Mouse (Mus musculus) bone marrow macrophage, adult 2 months (primary cell): Measurements from ENCODE around the gene Pcif1. TPM values are rescaled to one million over a fixed set of nuclear protein-coding genes. Genes with fewer than 3 reads are reported as not detected.
"Not testable (repeated sequence)": the region's sequence is repeated elsewhere in the genome, so short reads cannot be mapped to it uniquely, and the experiment has no call there.

Experiments
- H3K27ac ChIP-seq: 2 replicates; pipeline ENCODE4 v1.5.1; 2012; ENCODE audit warnings: low read depth, low read length; ENCODE audit not compliant: insufficient read depth
- H3K4me1 ChIP-seq: 2 replicates; pipeline ENCODE4 v1.6.1; 2012; ENCODE audit warnings: low read length; ENCODE audit not compliant: control insufficient read depth, insufficient read depth
- H3K4me3 ChIP-seq: 2 replicates; pipeline ENCODE4 v1.5.1; 2012; ENCODE audit warnings: mild to moderate bottlenecking, low read length, moderate library complexity; ENCODE audit not compliant: insufficient read depth
- CTCF ChIP-seq: IDR thresholded peaks from 2 replicates; pipeline ENCODE4 v1.5.1; 2012; ENCODE audit warnings: low read depth, mild to moderate bottlenecking, low read length, moderate library complexity
- POLR2A ChIP-seq: IDR thresholded peaks from 2 replicates; pipeline ENCODE4 v1.6.1; 2012; ENCODE audit warnings: mild to moderate bottlenecking, low read depth, low read length, borderline replicate concordance
- polyA plus RNA-seq: library from polyadenylated mRNA; stranded (reverse); fragments of >200 nt; gene quantifications from 2 replicates; pipeline ENCODE4 v1.2.4, GENCODE M21; 2012; ENCODE audit not compliant: missing spikeins, insufficient read depth, insufficient read length

The Pcif1 gene
- 27.1 and 27.6 TPM in 2 replicates for polyA plus RNA-seq

DNA sequence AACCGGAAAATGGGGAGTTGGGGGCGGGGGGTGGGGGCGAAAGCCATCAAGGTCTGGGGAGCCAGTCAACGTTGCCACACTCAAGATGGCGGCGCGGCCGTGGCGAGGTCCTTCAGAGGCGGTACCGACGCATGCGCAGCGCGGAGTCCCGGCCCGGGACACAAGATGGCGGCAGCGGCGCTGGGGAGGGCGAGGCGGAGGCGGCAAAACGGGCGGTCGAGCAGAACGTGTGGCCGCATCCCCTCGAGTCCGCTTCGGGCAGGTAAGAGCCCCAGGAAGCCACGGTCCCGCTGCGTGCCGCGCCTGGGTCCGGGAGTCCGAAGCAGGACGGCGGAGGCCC lies at the start of gene Pcif1:
Pcif1 (plus strand) TSS at position 77 of the 340 bp plus-strand sequence.
- TF ChIP-seq CTCF (no peak), POLR2A (no peak)
- peaks cover 41% of the 10 kb centered on the region for H3K4me1 ChIP-seq

DNA sequence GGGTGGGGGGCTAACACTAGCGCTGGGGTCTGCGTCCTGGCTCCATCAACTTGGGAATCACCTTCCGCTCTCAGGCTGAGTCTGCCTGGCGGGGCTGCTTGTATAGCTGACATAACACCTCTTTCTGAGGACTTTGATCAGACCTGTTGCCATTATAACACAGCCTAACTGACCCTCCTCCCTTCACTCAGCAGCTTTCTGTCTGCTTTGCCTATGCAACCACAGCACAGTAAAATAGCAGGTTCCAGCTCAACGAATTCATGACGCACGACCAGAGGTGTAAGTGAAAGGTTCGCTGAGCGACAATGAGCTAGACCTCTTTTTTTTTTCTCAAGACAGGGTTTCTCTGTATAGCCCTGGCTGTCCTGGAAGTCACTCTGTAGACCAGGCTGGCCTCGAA lies 48.1 kb upstream of the Pcif1 start:
- H3K4me1 ChIP-seq, result peaks cover 6% of the 10 kb centered on the region
- no peak overlapping the region for H3K27ac ChIP-seq
- TF ChIP-seq POLR2A (no peak), CTCF (no peak)
- no peak overlapping the region for H3K4me3 ChIP-seq

More for the DNA sequence above, at the start of gene Pcif1:
- Histone ChIP-seq H3K27ac (peak within 1 kb of the TSS; percentile 97), H3K4me3 (peak within 1 kb of the TSS; percentile 83)

DNA sequence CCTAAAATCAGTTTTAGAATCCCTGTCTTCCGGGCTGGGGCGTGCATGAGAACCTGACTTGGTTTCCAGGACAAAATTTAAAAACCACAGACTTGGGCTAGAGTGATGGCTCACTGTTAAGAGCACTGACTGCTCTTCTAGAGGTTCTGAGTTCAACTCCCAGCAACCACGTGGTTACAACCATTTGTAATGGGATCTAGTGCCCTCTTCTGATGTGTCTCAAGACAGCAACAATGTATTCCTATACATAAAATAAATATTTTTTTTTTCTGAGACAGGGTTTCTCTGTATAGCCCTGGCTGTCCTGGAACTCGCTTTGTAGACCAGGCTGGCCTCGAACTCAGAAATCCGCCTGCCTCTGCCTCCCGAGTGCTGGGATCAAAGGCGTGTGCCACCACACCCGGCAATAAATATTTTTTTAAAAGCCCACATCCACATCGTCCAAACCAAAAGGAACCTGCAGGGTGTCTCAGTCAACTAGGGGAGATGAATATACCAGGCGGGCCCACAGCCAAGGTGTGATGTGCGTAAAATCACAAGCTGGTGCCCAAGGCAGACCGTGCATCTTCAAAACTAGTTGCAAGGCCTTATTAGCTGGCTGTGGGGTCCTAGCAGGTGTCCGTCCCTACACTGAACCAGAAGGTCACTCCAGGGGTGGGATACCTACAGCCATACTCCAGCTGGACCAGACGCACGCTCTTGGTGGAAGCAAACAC lies 46.9 kb upstream of the Pcif1 start:
- Histone ChIP-seq H3K4me1 (peaks cover 9% of the 10 kb centered on the region), H3K4me3 (peak overlapping the region; percentile 90), H3K27ac (peak overlapping the region; percentile 98)
- TF ChIP-seq POLR2A, result no peak
- no peak for TF ChIP-seq CTCF

DNA sequence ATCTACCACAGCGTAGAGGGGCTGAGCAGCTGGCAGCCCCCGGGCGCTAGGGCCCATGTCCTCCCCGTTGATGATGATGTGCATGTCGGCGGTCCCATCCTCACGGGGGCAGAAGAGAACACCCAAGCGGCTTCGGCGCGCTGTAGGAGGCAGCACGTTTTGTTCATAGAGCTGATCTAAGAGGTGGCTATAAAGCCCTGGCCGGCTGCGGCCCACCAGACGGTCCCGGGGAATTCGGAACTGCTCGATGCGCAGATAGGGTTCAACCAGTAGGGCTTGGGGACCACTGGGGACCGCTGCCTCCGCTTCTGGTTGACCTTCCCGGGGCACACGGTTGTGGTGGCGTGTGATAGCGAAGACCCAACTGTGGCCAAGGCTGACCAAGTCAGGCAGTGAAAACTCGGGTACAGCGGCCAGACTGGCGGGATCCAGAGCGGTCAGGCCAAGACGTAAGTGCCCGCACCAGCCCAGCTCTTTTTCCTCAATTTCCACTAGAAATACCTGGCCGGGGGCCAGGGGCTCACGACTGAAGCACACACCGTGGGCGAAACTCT lies 46.3 kb upstream of the Pcif1 start, which contains the start of gene Ctsa:
Ctsa (plus strand) TSS at position 126 of the 554 bp plus-strand sequence.
- peaks cover 9% of the 10 kb centered on the region for H3K4me1 ChIP-seq
- peak within 1 kb of the TSS; percentile 90 for H3K4me3 ChIP-seq
- H3K27ac ChIP-seq, result peak within 1 kb of the TSS; percentile 98
- no peak for TF ChIP-seq POLR2A
- TF ChIP-seq CTCF, result no peak

DNA sequence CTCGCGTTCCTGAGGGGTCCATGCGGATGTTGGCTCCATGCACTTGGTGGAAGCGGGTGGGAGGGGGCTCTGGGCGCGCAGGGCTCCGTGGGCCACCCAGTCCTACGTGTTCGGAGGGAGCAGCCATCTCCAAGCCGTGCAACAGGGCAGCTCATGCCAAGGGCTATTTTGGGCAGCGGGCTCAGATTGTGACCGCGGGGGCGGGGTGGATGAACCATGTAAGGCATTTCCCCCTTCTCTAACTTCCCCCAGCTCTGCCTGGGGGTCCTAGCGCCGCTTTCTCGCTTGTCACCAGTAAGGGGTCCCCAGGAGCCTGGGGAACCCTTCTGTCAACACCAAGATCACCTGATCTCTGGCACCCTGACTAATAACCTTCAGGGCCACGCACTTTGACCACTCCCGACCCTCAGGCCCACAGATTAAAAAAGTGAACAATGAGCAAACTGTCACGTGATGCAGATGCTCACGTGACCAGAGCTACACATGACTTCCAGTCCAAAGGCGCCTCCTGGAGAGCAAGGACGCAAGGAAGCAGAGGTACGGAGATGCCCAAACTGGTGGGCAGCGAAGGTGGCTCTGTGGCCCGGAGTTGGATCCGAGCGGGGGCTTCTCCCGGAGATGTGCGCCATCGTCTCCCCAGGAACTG lies 45.7 kb upstream of the Pcif1 start, which contains the start of gene Neurl2:
Neurl2 (minus strand) TSS at position 143 of the 646 bp plus-strand sequence.
- H3K4me1 ChIP-seq, result peaks cover 9% of the 10 kb centered on the region
- TF ChIP-seq CTCF, result no peak
- peak; percentile 93 for TF ChIP-seq POLR2A
- H3K4me3 ChIP-seq, result peak within 1 kb of the TSS; percentile 90

DNA sequence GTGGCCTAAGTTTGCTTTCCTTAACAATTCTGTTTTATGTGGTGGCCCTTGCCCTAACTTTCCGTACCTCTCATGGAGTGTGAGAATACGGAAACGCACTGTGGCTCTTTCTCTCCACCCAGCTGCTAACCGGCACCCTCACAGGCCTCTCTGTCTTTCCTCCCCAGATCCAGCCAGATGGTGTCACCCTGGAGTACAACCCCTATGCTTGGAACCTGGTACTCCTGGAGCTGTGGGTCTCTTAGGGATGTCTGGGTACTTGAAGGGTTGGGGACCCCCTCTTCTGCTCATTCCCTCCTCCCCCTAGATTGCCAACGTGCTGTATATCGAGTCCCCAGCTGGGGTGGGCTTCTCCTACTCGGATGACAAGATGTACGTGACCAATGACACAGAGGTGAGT lies 44.6 kb upstream of the Pcif1 start:
- TF ChIP-seq POLR2A, result 0 out of 2 replicates have a peak, but pooled peaks have one; percentile 23
- TF ChIP-seq CTCF, result no peak
- peak overlapping the region; percentile 90 for H3K4me3 ChIP-seq
- peaks cover 9% of the 10 kb centered on the region for H3K4me1 ChIP-seq
- H3K27ac ChIP-seq, result peak overlapping the region; percentile 98

More for the DNA sequence above, 45.7 kb upstream of the Pcif1 start, which contains the start of gene Neurl2:
- peak within 1 kb of the TSS; percentile 98 for H3K27ac ChIP-seq

DNA sequence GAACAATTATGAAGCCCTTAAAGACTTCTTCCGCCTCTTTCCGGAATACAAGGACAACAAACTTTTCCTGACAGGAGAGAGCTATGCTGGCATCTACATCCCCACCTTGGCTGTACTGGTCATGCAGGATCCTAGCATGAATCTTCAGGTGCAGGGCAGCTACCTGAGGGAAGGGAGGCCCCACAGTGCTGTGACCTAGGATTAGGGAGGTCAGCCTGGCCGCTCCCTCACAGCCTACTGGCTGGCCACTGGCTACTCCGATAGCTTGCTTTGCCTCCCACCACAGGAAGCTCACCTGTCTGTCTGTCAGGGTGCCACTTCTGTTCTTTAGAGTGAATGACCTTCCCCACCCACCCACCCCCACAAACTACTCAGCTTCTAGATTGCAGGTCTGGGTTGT lies 43.9 kb upstream of the Pcif1 start:
- Histone ChIP-seq H3K4me3 (peak overlapping the region; percentile 90), H3K27ac (peak overlapping the region; percentile 98), H3K4me1 (peaks cover 9% of the 10 kb centered on the region)
- no peak for TF ChIP-seq POLR2A
- TF ChIP-seq CTCF, result no peak

DNA sequence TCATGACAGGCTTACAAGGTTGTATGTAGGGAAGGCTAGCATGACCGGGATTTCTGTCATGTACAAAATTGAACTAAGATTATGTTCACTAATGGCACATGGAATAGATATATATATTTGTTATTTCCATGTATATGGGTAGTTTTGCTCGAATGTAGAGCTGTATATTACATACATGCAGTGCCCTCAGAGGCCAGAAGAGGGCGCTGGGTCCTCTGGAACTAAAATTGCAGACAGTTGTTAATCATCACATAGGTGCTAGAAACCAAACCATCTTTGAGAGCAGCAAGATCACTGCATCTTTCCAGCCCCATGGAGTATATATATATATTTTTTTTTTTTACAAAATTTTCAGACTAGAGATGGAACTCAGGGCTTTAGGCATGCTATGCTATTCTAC lies 33.3 kb upstream of the Pcif1 start:
- H3K27ac ChIP-seq, result no peak overlapping the region
- no peak overlapping the region for H3K4me3 ChIP-seq
- TF ChIP-seq POLR2A, result no peak
- TF ChIP-seq CTCF, result no peak
- no peaks in the 10 kb centered on the region for H3K4me1 ChIP-seq

DNA sequence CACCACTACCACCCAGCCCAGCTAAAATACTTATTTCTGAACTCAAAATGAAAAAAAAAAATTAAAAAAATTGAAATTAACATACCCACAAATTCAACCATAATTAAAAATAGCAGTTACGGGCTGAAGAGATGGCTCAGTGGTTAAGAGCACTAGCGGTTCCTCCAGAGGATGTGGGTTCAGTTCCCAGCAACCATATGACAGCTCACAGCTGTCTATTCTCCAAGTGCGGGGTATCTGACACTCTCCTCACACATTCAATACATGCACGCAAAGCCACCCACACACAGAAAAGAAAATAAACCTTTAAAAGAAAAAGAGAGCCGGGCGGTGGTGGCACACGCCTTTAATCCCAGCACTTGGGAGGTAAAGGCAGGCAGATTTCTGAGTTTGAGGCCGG lies 29.0 kb upstream of the Pcif1 start:
- TF ChIP-seq POLR2A, result no peak
- Histone ChIP-seq H3K4me1 (peaks cover 9% of the 10 kb centered on the region), H3K27ac (no peak overlapping the region), H3K4me3 (no peak overlapping the region)

DNA sequence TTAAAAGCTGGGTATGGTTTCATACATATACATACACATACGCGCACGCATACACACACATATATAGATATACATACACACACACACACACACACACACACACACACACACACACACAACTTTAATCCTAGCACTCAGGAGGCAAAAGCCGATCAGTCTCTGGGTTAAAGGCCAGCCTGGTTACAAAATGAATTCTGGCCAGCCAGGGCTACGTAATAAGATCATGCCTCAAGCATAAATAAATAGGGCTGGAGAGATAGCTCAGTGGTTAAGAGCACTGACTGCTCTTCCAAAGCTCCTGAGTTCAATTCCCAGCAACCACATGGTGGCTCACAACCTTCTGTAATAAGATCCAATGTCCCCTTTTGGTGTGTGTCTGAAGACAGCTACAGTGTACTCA lies 23.5 kb upstream of the Pcif1 start:
- H3K27ac ChIP-seq, result not testable (repeated sequence)
- Histone ChIP-seq H3K4me1 (peaks cover 33% of the 10 kb centered on the region), H3K4me3 (peak overlapping the region; percentile 70)
